Mouse (Mus musculus): Measurements from ENCODE around the gene Fam78a.

DNA sequence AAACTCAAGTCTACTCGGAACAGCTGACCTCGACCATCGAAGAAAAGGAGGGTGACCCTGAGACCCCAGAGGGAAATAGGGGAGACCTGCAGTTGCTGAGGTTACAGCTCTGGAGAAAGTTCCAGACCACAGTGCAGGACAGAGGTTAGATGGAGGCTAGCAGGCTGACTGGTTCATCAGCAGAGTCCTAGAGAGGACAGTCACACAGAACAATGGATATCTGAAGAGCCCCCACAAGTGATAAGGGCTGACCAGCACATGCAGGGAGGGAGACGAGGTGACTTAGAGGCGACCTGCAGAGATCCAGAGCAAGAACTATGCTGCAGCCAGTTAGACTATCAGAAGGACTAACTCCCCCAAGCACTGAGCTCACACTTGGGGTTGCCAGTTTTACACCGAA lies 25.0 kb downstream of the Fam78a start:
- TF ChIP-seq CTCF (IDR thresholded peaks at IDR 0.05; ENCODE audit: control insufficient read depth, insufficient read depth, low read length) = no peak
- TF ChIP-seq POLR2A (IDR thresholded peaks at IDR 0.05; ENCODE audit: borderline replicate concordance, control insufficient read depth, low read depth, low read length) = no peak
